Mouse (Mus musculus) erythroblast, embryonic 14.5 days (primary cell): Measurements from ENCODE around the gene Utp11.

Experiments
- GATA1 ChIP-seq: IDR thresholded peaks from 2 replicates; pipeline ENCODE4 v1.6.1; 2012; ENCODE audit warnings: low read length, inconsistent platforms, mixed read lengths
- TAL1 ChIP-seq: IDR thresholded peaks from 3 replicates; pipeline ENCODE4 v1.6.1; 2012; ENCODE audit warnings: low read length, inconsistent platforms, mixed read lengths

DNA sequence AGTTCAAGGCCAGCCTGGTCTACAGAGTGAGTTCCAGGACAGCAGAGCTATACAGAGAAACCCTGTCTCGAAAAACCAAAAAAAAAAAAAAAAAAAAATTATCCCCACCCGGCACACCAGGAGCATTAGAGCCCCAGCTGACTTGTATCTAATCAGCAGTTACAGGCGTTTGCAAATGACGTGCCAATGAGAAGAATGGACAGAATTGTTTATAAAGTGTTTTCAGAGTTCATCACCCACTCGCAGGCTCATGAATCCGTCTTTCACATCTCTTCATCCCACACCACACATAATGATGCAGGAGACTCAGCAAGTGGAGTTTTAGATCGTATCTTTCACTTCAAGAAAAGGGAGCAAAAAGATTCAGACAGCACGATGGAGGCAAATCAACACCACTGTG is 7.9 kb downstream of the Utp11 start:
- TF ChIP-seq GATA1: no peak
- TF ChIP-seq TAL1: no peak
